Comparison of ENCODE assay signal across 12 mouse cellular contexts in the genomic region with DNA sequence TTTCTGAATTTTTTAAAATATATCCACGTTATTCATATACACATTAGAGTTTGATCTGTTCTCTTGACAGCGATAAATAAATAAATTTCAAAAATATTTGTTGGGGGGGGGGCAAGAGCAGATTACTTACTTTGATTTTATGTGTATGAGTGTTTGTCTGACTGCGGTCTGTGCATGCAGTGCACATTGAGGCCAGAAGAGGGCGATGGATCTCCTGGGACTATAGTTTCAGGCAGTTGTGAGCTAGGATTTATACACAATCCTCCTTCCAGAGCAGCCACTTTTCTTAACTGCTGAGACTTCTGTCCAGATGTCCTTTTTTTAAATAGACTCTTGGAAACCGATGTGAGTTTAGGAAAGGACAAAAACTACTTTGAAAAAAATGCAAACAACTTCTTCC.
DNase-seq lines count a peak whose midpoint lies in the region; ATAC-seq lines count a peak whose summit lies in the region.
"Had no signal": no experiment of that assay in that cellular context is flagged by ENCODE, and none has a peak within 500 bp of the region (broad histone marks: within the 10 kb centered on the region; RNA-seq: fewer than 3 reads in every experiment).

No protein-coding gene starts in this region.

- no peaks in the 10 kb centered on the region for H3K9me3 ChIP-seq in embryonic facial prominence, embryonic 10.5 days
- H3K9me3 ChIP-seq in forebrain, embryonic 16.5 days (ENCODE audit: control insufficient read depth, low read length), result no peaks in the 10 kb centered on the region
- H3K9me3 ChIP-seq: embryonic facial prominence, embryonic 15.5 days; lung, embryonic 15.5 days; midbrain, embryonic 15.5 days had no signal

- H3K4me1 ChIP-seq in embryonic facial prominence, embryonic 10.5 days, result no peaks in the 10 kb centered on the region
- no peaks in the 10 kb centered on the region for H3K4me1 ChIP-seq in forebrain, embryonic 16.5 days (replicated peaks; ENCODE audit: control insufficient read depth, insufficient read depth, low read length)
- H3K4me1 ChIP-seq: embryonic facial prominence, embryonic 15.5 days; lung, embryonic 15.5 days; midbrain, embryonic 15.5 days had no signal

- no peak overlapping the region for H3K4me2 ChIP-seq in forebrain, embryonic 16.5 days (ENCODE audit: low read length)
- H3K4me2 ChIP-seq: embryonic facial prominence, embryonic 15.5 days; lung, embryonic 15.5 days; midbrain, embryonic 15.5 days had no signal

- H3K36me3 ChIP-seq in embryonic facial prominence, embryonic 10.5 days (replicated peaks), result no peaks in the 10 kb centered on the region
- H3K36me3 ChIP-seq in forebrain, embryonic 16.5 days (ENCODE audit: control insufficient read depth, insufficient read depth), result no peaks in the 10 kb centered on the region
- H3K36me3 ChIP-seq: embryonic facial prominence, embryonic 15.5 days; lung, embryonic 15.5 days; midbrain, embryonic 15.5 days had no signal

- no peak overlapping the region for H3K4me3 ChIP-seq in embryonic facial prominence, embryonic 10.5 days
- H3K4me3 ChIP-seq in forebrain, embryonic 16.5 days (replicated peaks; ENCODE audit: low read length), result no peak overlapping the region
- H3K4me3 ChIP-seq: embryonic facial prominence, embryonic 15.5 days; lung, embryonic 15.5 days; midbrain, embryonic 15.5 days had no signal

- no peaks in the 10 kb centered on the region for H3K27me3 ChIP-seq in embryonic facial prominence, embryonic 10.5 days (replicated peaks; ENCODE audit: low read depth, poor library complexity, severe bottlenecking)
- H3K27me3 ChIP-seq in forebrain, embryonic 16.5 days (replicated peaks; ENCODE audit: control insufficient read depth, insufficient read depth, low read length), result no peaks in the 10 kb centered on the region
- H3K27me3 ChIP-seq: embryonic facial prominence, embryonic 15.5 days; lung, embryonic 15.5 days; midbrain, embryonic 15.5 days had no signal

- WGBS in embryonic facial prominence, embryonic 10.5 days, result 62% methylated on average over 5 of the region's 5 CpGs
- WGBS in forebrain, embryonic 16.5 days, result 70% methylated on average over 5 of the region's 5 CpGs

- no peak overlapping the region for H3K9ac ChIP-seq in forebrain, embryonic 16.5 days (replicated peaks; ENCODE audit: low read depth, low read length)
- H3K9ac ChIP-seq: embryonic facial prominence, embryonic 15.5 days; lung, embryonic 15.5 days; midbrain, embryonic 15.5 days had no signal

- ATAC-seq in forebrain, embryonic 16.5 days, result no peak
- ATAC-seq in CD4-positive, CD25-positive, alpha-beta regulatory T cell, adult 4 months, result no peak
- ATAC-seq: midbrain, embryonic 15.5 days had no signal

- H3K27ac ChIP-seq in embryonic facial prominence, embryonic 10.5 days (replicated peaks), result no peak overlapping the region
- no peak overlapping the region for H3K27ac ChIP-seq in forebrain, embryonic 16.5 days (ENCODE audit: low read length)
- H3K27ac ChIP-seq: embryonic facial prominence, embryonic 15.5 days; lung, embryonic 15.5 days; midbrain, embryonic 15.5 days had no signal

- DNase-seq in gastrocnemius, postnatal 10 days, result peak; percentile 6
- no peak for DNase-seq in gastrocnemius, postnatal 14 days
- DNase-seq in left cerebral cortex, postnatal 14 days (ENCODE audit: low spot score in 2 of 2), result peak; percentile 15 to 42
- no peak for DNase-seq in left cerebral cortex, adult 9 months (ENCODE audit: low spot score in 2 of 2)
- peak; percentile 66 for DNase-seq in ES-CJ7 (ENCODE audit: low read depth, low spot score)
- peak; percentile 8 for DNase-seq in embryonic facial prominence, embryonic 10.5 days (ENCODE audit: low spot score)
- DNase-seq: gastrocnemius, postnatal 25 days had no signal

- intact Hi-C loops in gastrocnemius, postnatal 14 days (cut with DNase I; ENCODE audit: low total_unique reads), result no loop called here
- intact Hi-C loops in left cerebral cortex, postnatal 14 days (cut with DNase I), result no loop called here

Comparison
In these comparisons a context has a peak if more than half of its experiments do, and no peak if none do; other contexts are left out.
1. DNase-seq: peak in gastrocnemius, postnatal 10 days (single experiment), left cerebral cortex, postnatal 14 days (2 of 2), ES-CJ7 (single experiment) and embryonic facial prominence, embryonic 10.5 days (single experiment); none in gastrocnemius, postnatal 14 days (single experiment) and left cerebral cortex, adult 9 months (0 of 2).